Mouse (Mus musculus): ENCODE measurements around the gene Kantr.

DNA sequence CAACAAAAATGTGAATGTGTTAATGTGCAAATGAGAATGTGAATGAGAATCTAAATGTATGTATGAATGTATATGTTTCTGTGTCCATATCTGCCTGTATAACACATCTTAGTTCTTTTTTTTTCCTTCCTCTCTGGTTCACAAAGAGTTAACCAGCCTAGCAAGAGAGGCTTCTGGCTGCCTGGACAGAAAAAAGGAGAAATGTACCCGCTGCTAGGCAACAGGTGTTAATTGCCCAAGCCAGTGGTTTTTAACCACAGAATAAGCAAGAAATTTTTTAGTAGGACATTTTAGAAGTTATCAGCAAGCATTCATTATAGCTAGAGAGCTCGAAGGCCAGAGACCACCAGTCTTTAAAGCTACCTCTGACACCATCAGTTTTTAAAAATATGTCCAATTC lies 4.5 kb downstream of the Kantr start:
- TF ChIP-seq POLR2A (IDR thresholded peaks at IDR 0.05; ENCODE audit: extremely low read depth, insufficient read depth, low read length) (no peak), CTCF (IDR thresholded peaks at IDR 0.05; ENCODE audit: low read depth, low read length) (no peak)
